Mouse (Mus musculus) limb, embryonic 15.5 days (tissue): Measurements from ENCODE around the gene Xrcc4. TPM values are rescaled to one million over a fixed set of nuclear protein-coding genes. Genes with fewer than 3 reads are reported as not detected.

Experiments
- ATAC-seq: fragments of 200-750 bp; cut with Nextera tagmentation; 2 replicates; pipeline ENCODE4 v1.8.0; 2017; ENCODE audit warnings: low read depth, moderate TSS enrichment; ENCODE audit not compliant: insufficient number of reproducible peaks, low FRiP score, low TSS enrichment
- H3K27ac ChIP-seq: fragments of 300-500 bp; sonication (generic); 2 replicates; pipeline ENCODE4 v1.5.1; 2015; ENCODE audit warnings: moderate library complexity, mild to moderate bottlenecking, inconsistent platforms
- H3K27me3 ChIP-seq: fragments of 300-500 bp; sonication (generic); 2 replicates; pipeline ENCODE4 v1.6.1; 2015; ENCODE audit warnings: inconsistent platforms
- H3K36me3 ChIP-seq: fragments of 300-500 bp; sonication (generic); 2 replicates; pipeline ENCODE4 v1.6.1; 2015; ENCODE audit warnings: inconsistent platforms
- H3K4me1 ChIP-seq: fragments of 300-500 bp; sonication (generic); 2 replicates; pipeline ENCODE4 v1.6.1; 2015; ENCODE audit warnings: inconsistent platforms
- H3K4me2 ChIP-seq: fragments of 300-500 bp; sonication (generic); 2 replicates; pipeline ENCODE4 v1.6.1; 2015; ENCODE audit warnings: mild to moderate bottlenecking, inconsistent platforms
- H3K4me3 ChIP-seq: fragments of 300-500 bp; sonication (generic); 2 replicates; pipeline ENCODE4 v1.5.1; 2015; ENCODE audit warnings: mild to moderate bottlenecking, inconsistent platforms
- H3K9ac ChIP-seq: fragments of 300-500 bp; sonication (generic); 2 replicates; pipeline ENCODE4 v1.6.1; 2015; ENCODE audit warnings: inconsistent platforms
- H3K9me3 ChIP-seq: fragments of 300-500 bp; sonication (generic); 2 replicates; pipeline ENCODE4 v1.6.1; 2016; ENCODE audit warnings: inconsistent platforms
- WGBS: fragments of 180-500 bp; shearing (Covaris S2); methylation state at CpG from one replicate; pipeline ENCODE4 v1.1.7; 2015; 5-methylcytosine and 5-hydroxymethylcytosine counted together
- polyA plus RNA-seq: library from polyadenylated mRNA; unstranded; fragments of >200 nt; fragmentation: Nextera tagmentation; extraction: Ambion mirVana; gene quantifications from 2 replicates; pipeline ENCODE4 v1.2.1, GENCODE M21; 2015

Gene Xrcc4
- polyA plus RNA-seq, 1 experiment from 2014 or later, result 11.2 TPM

- no peak overlapping the region for H3K4me3 ChIP-seq
- H3K27ac ChIP-seq, result no peak overlapping the region
- H3K9ac ChIP-seq, result no peak overlapping the region
- ATAC-seq, result no peak
- WGBS, result 55% methylated on average over 2 of the region's 2 CpGs
- H3K4me1 ChIP-seq, result no peaks in the 10 kb centered on the region
- H3K36me3 ChIP-seq, result no peaks in the 10 kb centered on the region
- no peak overlapping the region for H3K4me2 ChIP-seq
- H3K27me3 ChIP-seq, result no peaks in the 10 kb centered on the region
- H3K9me3 ChIP-seq, result no peaks in the 10 kb centered on the region
These were observed 56.9 kb downstream of the Xrcc4 start for GRCm38 (mm10) chr13:90032523-90032922.

DNA sequence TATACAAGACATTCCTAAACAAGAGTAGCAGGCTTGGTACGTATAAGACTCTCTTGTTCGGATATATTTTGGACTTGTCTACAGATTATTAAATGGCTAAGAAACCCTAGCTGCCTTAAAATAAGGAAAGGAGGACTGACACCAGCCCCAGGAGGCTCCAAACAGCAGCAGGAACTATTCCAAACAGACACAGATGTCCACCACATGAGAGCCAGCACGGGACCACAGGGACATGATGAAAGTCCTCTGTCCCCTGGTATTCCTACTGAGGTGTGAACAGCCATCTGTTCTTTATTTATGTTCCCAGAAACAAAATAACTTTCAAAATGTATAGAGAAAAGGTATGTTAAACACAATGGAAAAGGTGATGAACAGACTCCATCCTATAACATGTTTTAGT is 58.5 kb downstream of the Xrcc4 start:
- no peak overlapping the region for H3K4me3 ChIP-seq
- no peaks in the 10 kb centered on the region for H3K27me3 ChIP-seq
- no peaks in the 10 kb centered on the region for H3K9me3 ChIP-seq
- H3K9ac ChIP-seq, result no peak overlapping the region
- no peak for ATAC-seq
- H3K4me1 ChIP-seq, result no peaks in the 10 kb centered on the region
- H3K4me2 ChIP-seq, result no peak overlapping the region
- H3K27ac ChIP-seq, result no peak overlapping the region
- no peaks in the 10 kb centered on the region for H3K36me3 ChIP-seq
- WGBS, result 53% methylated on average over 3 of the region's 3 CpGs

DNA sequence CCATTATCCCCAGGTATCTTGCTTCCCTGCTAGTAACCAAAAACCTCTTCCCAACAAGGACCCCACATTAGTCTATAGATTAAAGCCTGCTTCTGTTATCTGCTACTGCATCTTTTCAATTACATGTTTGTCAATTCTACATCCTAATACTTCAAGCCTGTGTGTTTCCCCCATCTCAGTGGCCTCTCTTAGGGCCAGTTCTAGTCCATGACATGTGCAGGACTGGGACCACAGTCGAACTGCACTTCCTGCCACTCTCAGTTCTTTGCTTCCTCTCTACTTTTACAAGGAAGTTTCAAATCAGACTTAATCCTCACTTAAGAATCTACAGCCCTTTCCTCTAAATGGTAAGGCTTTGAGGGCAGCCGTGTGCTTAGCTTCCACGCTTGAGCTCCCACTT is 76.8 kb downstream of the Xrcc4 start:
- 49% methylated on average over 3 of the region's 3 CpGs for WGBS
- no peak overlapping the region for H3K27ac ChIP-seq
- H3K36me3 ChIP-seq, result no peaks in the 10 kb centered on the region
- H3K4me2 ChIP-seq, result no peak overlapping the region
- H3K9ac ChIP-seq, result no peak overlapping the region
- no peaks in the 10 kb centered on the region for H3K27me3 ChIP-seq
- H3K4me3 ChIP-seq, result no peak overlapping the region
- no peaks in the 10 kb centered on the region for H3K4me1 ChIP-seq
- no peak for ATAC-seq
- no peaks in the 10 kb centered on the region for H3K9me3 ChIP-seq

- no peak overlapping the region for H3K4me3 ChIP-seq
- no peaks in the 10 kb centered on the region for H3K36me3 ChIP-seq
- ATAC-seq, result no peak
- no peaks in the 10 kb centered on the region for H3K27me3 ChIP-seq
- H3K9me3 ChIP-seq, result no peaks in the 10 kb centered on the region
- 60% methylated on average over 8 of the region's 8 CpGs for WGBS
- H3K4me1 ChIP-seq, result no peaks in the 10 kb centered on the region
- H3K9ac ChIP-seq, result no peak overlapping the region
- H3K4me2 ChIP-seq, result no peak overlapping the region
- H3K27ac ChIP-seq, result no peak overlapping the region
These were observed 77.2 kb downstream of the Xrcc4 start for GRCm38 (mm10) chr13:90012198-90012597.

DNA sequence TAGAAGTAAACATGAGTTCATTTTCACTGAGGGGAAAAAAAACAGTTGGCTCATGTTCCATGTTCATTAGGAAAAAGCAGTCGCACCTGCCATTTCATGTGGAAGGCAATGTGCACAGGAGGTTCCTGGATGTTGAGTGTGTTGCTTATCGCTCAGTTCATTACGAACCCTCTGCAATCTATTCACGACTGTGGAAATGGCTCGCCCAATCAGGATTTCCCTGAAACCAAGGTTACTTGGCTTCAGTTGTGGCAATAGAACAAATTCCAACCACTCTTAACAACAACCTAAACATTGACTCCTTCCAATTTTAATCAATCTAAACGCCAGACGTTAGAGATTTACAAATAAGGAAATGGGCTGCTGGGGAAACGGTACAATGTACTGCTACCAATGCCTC is 78.3 kb downstream of the Xrcc4 start:
- Histone ChIP-seq H3K36me3 (no peaks in the 10 kb centered on the region), H3K4me2 (no peak overlapping the region), H3K4me1 (no peaks in the 10 kb centered on the region), H3K27ac (no peak overlapping the region), H3K4me3 (no peak overlapping the region), H3K9me3 (no peaks in the 10 kb centered on the region), H3K27me3 (no peaks in the 10 kb centered on the region), H3K9ac (no peak overlapping the region)
- no peak for ATAC-seq
- 76% methylated on average over 8 of the region's 8 CpGs for WGBS

DNA sequence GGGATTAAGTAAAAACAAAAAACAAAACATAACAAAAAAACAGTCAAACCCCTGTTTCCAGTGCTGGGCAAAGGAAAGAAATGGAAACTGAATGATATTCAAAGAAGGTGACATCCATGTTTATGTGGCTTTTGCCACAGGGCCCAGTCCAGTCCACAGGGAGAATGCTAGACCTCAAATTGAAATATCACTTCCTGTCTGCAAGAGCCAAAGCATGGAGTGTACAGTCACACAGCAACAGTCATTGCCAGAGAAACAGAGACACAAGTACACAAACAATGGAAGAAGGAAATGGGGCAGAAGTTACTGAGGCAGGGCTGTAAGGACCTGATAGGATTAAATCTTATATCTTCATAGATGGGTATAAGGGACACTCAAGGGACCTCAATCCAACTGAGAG is 79.6 kb downstream of the Xrcc4 start:
- Histone ChIP-seq H3K9ac (no peak overlapping the region), H3K4me1 (no peaks in the 10 kb centered on the region), H3K27ac (no peak overlapping the region)

GRCm38 (mm10) chr13:90005561-90005960 is 83.8 kb downstream of the Xrcc4 start:
- H3K4me1 ChIP-seq, result no peaks in the 10 kb centered on the region
- H3K4me3 ChIP-seq, result no peak overlapping the region
- no peak overlapping the region for H3K4me2 ChIP-seq
- no peaks in the 10 kb centered on the region for H3K36me3 ChIP-seq
- H3K9me3 ChIP-seq, result no peaks in the 10 kb centered on the region
- ATAC-seq, result no peak
- no peaks in the 10 kb centered on the region for H3K27me3 ChIP-seq
- no peak overlapping the region for H3K9ac ChIP-seq
- H3K27ac ChIP-seq, result no peak overlapping the region
- WGBS, result 71% methylated on average over 1 of the region's 1 CpGs

More for the DNA sequence above, 79.6 kb downstream of the Xrcc4 start:
- Histone ChIP-seq H3K9me3 (no peaks in the 10 kb centered on the region), H3K36me3 (no peaks in the 10 kb centered on the region), H3K4me2 (no peak overlapping the region), H3K4me3 (no peak overlapping the region), H3K27me3 (no peaks in the 10 kb centered on the region)
- ATAC-seq, result no peak

- Histone ChIP-seq H3K27me3 (no peaks in the 10 kb centered on the region), H3K4me1 (no peaks in the 10 kb centered on the region), H3K36me3 (no peaks in the 10 kb centered on the region), H3K4me2 (no peak overlapping the region), H3K9ac (no peak overlapping the region), H3K9me3 (no peaks in the 10 kb centered on the region), H3K27ac (no peak overlapping the region), H3K4me3 (no peak overlapping the region)
- no peak for ATAC-seq
These were observed 91.9 kb downstream of the Xrcc4 start for GRCm38 (mm10) chr13:89997531-89997930.

GRCm38 (mm10) chr13:89986087-89986486 is 103.3 kb downstream of the Xrcc4 start:
- no peaks in the 10 kb centered on the region for H3K36me3 ChIP-seq
- no peak for ATAC-seq
- H3K4me1 ChIP-seq, result no peaks in the 10 kb centered on the region
- WGBS, result 46% methylated on average over 2 of the region's 2 CpGs
- no peaks in the 10 kb centered on the region for H3K9me3 ChIP-seq
- no peak overlapping the region for H3K27ac ChIP-seq
- no peak overlapping the region for H3K9ac ChIP-seq
- H3K27me3 ChIP-seq, result no peaks in the 10 kb centered on the region
- no peak overlapping the region for H3K4me2 ChIP-seq
- H3K4me3 ChIP-seq, result no peak overlapping the region

- Histone ChIP-seq H3K4me1 (no peaks in the 10 kb centered on the region), H3K9me3 (no peaks in the 10 kb centered on the region)
- 76% methylated on average over 3 of the region's 3 CpGs for WGBS
These were observed 118.5 kb downstream of the Xrcc4 start for GRCm38 (mm10) chr13:89970940-89971339.

GRCm38 (mm10) chr13:89968671-89969070 is 120.7 kb downstream of the Xrcc4 start:
- Histone ChIP-seq H3K4me3 (no peak overlapping the region), H3K4me2 (no peak overlapping the region), H3K9ac (no peak overlapping the region), H3K27me3 (no peaks in the 10 kb centered on the region), H3K27ac (no peak overlapping the region), H3K4me1 (no peaks in the 10 kb centered on the region), H3K36me3 (no peaks in the 10 kb centered on the region), H3K9me3 (no peaks in the 10 kb centered on the region)
- ATAC-seq, result no peak

More at GRCm38 (mm10) chr13:89970940-89971339, 118.5 kb downstream of the Xrcc4 start:
- ATAC-seq, result no peak
- Histone ChIP-seq H3K4me2 (no peak overlapping the region), H3K36me3 (no peaks in the 10 kb centered on the region), H3K9ac (no peak overlapping the region), H3K27ac (no peak overlapping the region), H3K4me3 (no peak overlapping the region), H3K27me3 (no peaks in the 10 kb centered on the region)

- Histone ChIP-seq H3K9ac (no peak overlapping the region), H3K9me3 (no peaks in the 10 kb centered on the region), H3K4me1 (no peaks in the 10 kb centered on the region), H3K27me3 (no peaks in the 10 kb centered on the region), H3K27ac (no peak overlapping the region), H3K36me3 (no peaks in the 10 kb centered on the region), H3K4me2 (no peak overlapping the region), H3K4me3 (no peak overlapping the region)
- no peak for ATAC-seq
- 47% methylated on average over 2 of the region's 2 CpGs for WGBS
These were observed 145.1 kb downstream of the Xrcc4 start for GRCm38 (mm10) chr13:89944354-89944753.

DNA sequence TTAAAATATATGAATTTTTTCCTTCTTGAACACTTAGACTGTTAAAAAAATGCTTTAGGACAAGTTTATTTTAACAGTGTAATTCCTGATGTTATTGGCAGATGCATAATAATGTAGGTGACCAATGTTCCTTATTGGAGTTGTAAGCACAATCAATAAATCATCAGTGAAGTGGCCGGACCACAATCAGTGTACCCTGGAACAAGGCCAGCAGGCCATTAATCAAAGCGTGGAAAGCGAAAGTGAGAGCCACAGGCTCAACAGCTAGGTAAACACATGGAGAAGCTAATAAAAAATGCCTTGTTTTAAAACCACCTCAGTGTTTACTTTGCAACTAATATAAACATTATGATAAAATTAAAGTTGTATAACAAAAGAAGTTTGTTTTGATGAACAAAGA is 159.9 kb downstream of the Xrcc4 start:
- no peaks in the 10 kb centered on the region for H3K4me1 ChIP-seq
- H3K4me2 ChIP-seq, result no peak overlapping the region
- H3K9ac ChIP-seq, result no peak overlapping the region
- H3K27ac ChIP-seq, result no peak overlapping the region
- no peak overlapping the region for H3K4me3 ChIP-seq
- no peaks in the 10 kb centered on the region for H3K9me3 ChIP-seq
- H3K27me3 ChIP-seq, result no peaks in the 10 kb centered on the region
- 17% methylated on average over 3 of the region's 3 CpGs for WGBS
- no peaks in the 10 kb centered on the region for H3K36me3 ChIP-seq
- ATAC-seq, result no peak
